Mouse (Mus musculus) MEL (cell line): ENCODE measurements at regions not wholly inside any gene's neighbourhood (a gene's known extent, or its start where the extent isn't known, plus 50 kb on each side); places are given as distances from the start of the nearest gene placed in this dataset.

Experiments used
- DNase-seq: peaks from one replicate; pipeline ENCODE4 v3.0.0; 2011; ENCODE audit warnings: low read depth, low spot score
- H3K27ac ChIP-seq: 2 replicates; pipeline ENCODE4 v1.5.1; 2012; ENCODE audit warnings: low read depth, mild to moderate bottlenecking, control low read depth, low read length, moderate library complexity; ENCODE audit not compliant: control insufficient read depth
- H3K27me3 ChIP-seq, 2 experiments: fragments of 150-350 bp in 1 of 2; sonication (generic) in 1 of 2; 2 replicates each; pipeline ENCODE4 v1.6.1; 2012; ENCODE audit warnings: low read length in 2 of 2, mild to moderate bottlenecking in 2 of 2, improper control_type of control experiment in 1 of 2, moderate library complexity in 1 of 2; ENCODE audit not compliant: insufficient read depth in 2 of 2, control insufficient read depth in 1 of 2
- H3K36me3 ChIP-seq, 2 experiments: 2 replicates each; pipeline ENCODE4 v1.6.1; 2012 to 2014; ENCODE audit warnings: low read length in 2 of 2, improper control_type of control experiment in 1 of 2, inconsistent platforms in 1 of 2, mild to moderate bottlenecking in 1 of 2; ENCODE audit not compliant: insufficient read depth in 2 of 2, control insufficient read depth in 1 of 2
- H3K4me1 ChIP-seq, 2 experiments: fragments of 150-350 bp in 1 of 2; sonication (generic) in 1 of 2; 2 replicates each; pipeline ENCODE4 v1.6.1; 2012; ENCODE audit warnings: low read length in 2 of 2, improper control_type of control experiment in 1 of 2, mild to moderate bottlenecking in 1 of 2; ENCODE audit not compliant: insufficient read depth in 2 of 2, control insufficient read depth in 1 of 2
- H3K4me3 ChIP-seq, 2 experiments: fragments of 150-350 bp in 1 of 2; sonication (generic) in 1 of 2; 2 replicates each; pipeline ENCODE4 v1.5.1; 2012; ENCODE audit warnings: low read depth in 2 of 2, low read length in 2 of 2, mild to moderate bottlenecking in 2 of 2, moderate library complexity in 2 of 2, control low read depth in 1 of 2, improper control_type of control experiment in 1 of 2; ENCODE audit not compliant: control insufficient read depth in 1 of 2, insufficient read depth in 1 of 2
- H3K79me2 ChIP-seq: 2 replicates; pipeline ENCODE4 v1.6.1; 2012; ENCODE audit warnings: mild to moderate bottlenecking, low read length, moderate library complexity; ENCODE audit not compliant: control insufficient read depth, poor library complexity, insufficient read depth
- H3K9ac ChIP-seq: 2 replicates; pipeline ENCODE4 v1.6.1; 2012; ENCODE audit warnings: low read depth, mild to moderate bottlenecking, control low read depth, low read length, moderate library complexity; ENCODE audit not compliant: control insufficient read depth, poor library complexity, severe bottlenecking
- H3K9me3 ChIP-seq: fragments of 150-350 bp; sonication (generic); replicated peaks from 2 replicates; pipeline ENCODE4 v1.6.1; 2012; ENCODE audit warnings: mild to moderate bottlenecking, low read length, improper control_type of control experiment, moderate library complexity; ENCODE audit not compliant: insufficient read depth
- BHLHE40 ChIP-seq: IDR thresholded peaks from 2 replicates; pipeline ENCODE4 v1.6.1; 2012; ENCODE audit warnings: low read depth, mild to moderate bottlenecking, inconsistent platforms, low read length, improper control_type of control experiment, borderline replicate concordance
- CHD2 ChIP-seq: IDR thresholded peaks from 2 replicates; pipeline ENCODE4 v1.6.1; 2011; ENCODE audit warnings: low read length, improper control_type of control experiment
- CTCF ChIP-seq, 3 experiments: IDR thresholded peaks in 2 of 3; conservative IDR thresholded peaks in 1 of 3; 2 replicates each; pipeline ENCODE4 v1.5.1; 2011 to 2012; ENCODE audit warnings: low read length in 3 of 3, low read depth in 2 of 3, mild to moderate bottlenecking in 2 of 3, improper control_type of control experiment in 1 of 3, inconsistent platforms in 1 of 3, mixed read lengths in 1 of 3, moderate library complexity in 1 of 3; ENCODE audit not compliant: control insufficient read depth in 1 of 3, insufficient read depth in 1 of 3, poor library complexity in 1 of 3, severe bottlenecking in 1 of 3
- E2F4 ChIP-seq: IDR thresholded peaks from 2 replicates; pipeline ENCODE4 v1.6.1; 2011; ENCODE audit warnings: low read depth, low read length, improper control_type of control experiment, borderline replicate concordance
- EP300 ChIP-seq, 2 experiments: IDR thresholded peaks; 2 replicates each; pipeline ENCODE4 v1.6.1; 2011; ENCODE audit warnings: improper control_type of control experiment in 2 of 2, low read length in 2 of 2, low read depth in 1 of 2, mild to moderate bottlenecking in 1 of 2
- ETS1 ChIP-seq: IDR thresholded peaks from 2 replicates; pipeline ENCODE4 v1.6.1; 2012; ENCODE audit warnings: low read depth, mild to moderate bottlenecking, inconsistent platforms, low read length, improper control_type of control experiment, moderate library complexity
- GABPA ChIP-seq: IDR thresholded peaks from 2 replicates; pipeline ENCODE4 v1.6.1; 2012; ENCODE audit warnings: low read depth, mild to moderate bottlenecking, inconsistent platforms, low read length, improper control_type of control experiment, moderate library complexity
- HCFC1 ChIP-seq: IDR thresholded peaks from 2 replicates; pipeline ENCODE4 v1.6.1; 2012; ENCODE audit warnings: low read depth, mild to moderate bottlenecking, inconsistent platforms, low read length, improper control_type of control experiment, moderate library complexity
- JUND ChIP-seq: IDR thresholded peaks from 2 replicates; pipeline ENCODE4 v1.6.1; 2011; ENCODE audit warnings: low read depth, mild to moderate bottlenecking, improper control_type of control experiment, low read length
- KAT2A ChIP-seq: conservative IDR thresholded peaks from 2 replicates; pipeline ENCODE4 v1.6.1; 2012; ENCODE audit warnings: low read depth, low read length, improper control_type of control experiment, inconsistent platforms
- MAFK ChIP-seq: IDR thresholded peaks from 2 replicates; pipeline ENCODE4 v1.6.1; 2011; ENCODE audit warnings: low read depth, mild to moderate bottlenecking, low read length, improper control_type of control experiment, borderline replicate concordance
- MAX ChIP-seq: IDR thresholded peaks from 2 replicates; pipeline ENCODE4 v1.6.1; 2011; ENCODE audit warnings: low read length, improper control_type of control experiment
- MAZ ChIP-seq: IDR thresholded peaks from 2 replicates; pipeline ENCODE4 v1.6.1; 2012; ENCODE audit warnings: low read depth, mild to moderate bottlenecking, inconsistent platforms, low read length, improper control_type of control experiment
- MEF2A ChIP-seq: IDR thresholded peaks from 2 replicates; pipeline ENCODE4 v1.6.1; 2014; ENCODE audit warnings: low read depth, mild to moderate bottlenecking, inconsistent platforms, low read length, improper control_type of control experiment; ENCODE audit not compliant: poor library complexity, insufficient replicate concordance, severe bottlenecking; ENCODE audit errors: extremely low read depth
- MXI1 ChIP-seq: IDR thresholded peaks from 2 replicates; pipeline ENCODE4 v1.6.1; 2011; ENCODE audit warnings: mild to moderate bottlenecking, low read depth, low read length, improper control_type of control experiment
- MYB ChIP-seq: IDR thresholded peaks from 2 replicates; pipeline ENCODE4 v1.6.1; 2011; ENCODE audit warnings: mild to moderate bottlenecking, low read depth, low read length, improper control_type of control experiment
- MYC ChIP-seq: IDR thresholded peaks from 2 replicates; pipeline ENCODE4 v1.6.1; 2011; ENCODE audit warnings: low read depth, mild to moderate bottlenecking, low read length, improper control_type of control experiment, moderate library complexity
- NELFE ChIP-seq: IDR thresholded peaks from 2 replicates; pipeline ENCODE4 v1.6.1; 2011; ENCODE audit warnings: low read depth, low read length, improper control_type of control experiment
- NRF1 ChIP-seq: IDR thresholded peaks from 2 replicates; pipeline ENCODE4 v1.6.1; 2014; ENCODE audit warnings: low read depth, mild to moderate bottlenecking, inconsistent platforms, low read length, improper control_type of control experiment, moderate library complexity; ENCODE audit not compliant: poor library complexity, insufficient read depth, severe bottlenecking
- POLR2A ChIP-seq, 2 experiments: IDR thresholded peaks; 2 replicates each; pipeline ENCODE4 v1.6.1; 2011 to 2012; ENCODE audit warnings: low read length in 2 of 2, mild to moderate bottlenecking in 2 of 2, control low read depth in 1 of 2, improper control_type of control experiment in 1 of 2, low read depth in 1 of 2, moderate library complexity in 1 of 2; ENCODE audit not compliant: control insufficient read depth in 1 of 2, insufficient read depth in 1 of 2, poor library complexity in 1 of 2
- POLR2AphosphoS5 ChIP-seq: IDR thresholded peaks from 2 replicates; pipeline ENCODE4 v1.6.1; 2012; ENCODE audit warnings: low read depth, borderline replicate concordance, mild to moderate bottlenecking, inconsistent platforms, low read length, moderate library complexity, mixed read lengths
- RCOR1 ChIP-seq: IDR thresholded peaks from 2 replicates; pipeline ENCODE4 v1.6.1; 2012; ENCODE audit warnings: low read depth, mild to moderate bottlenecking, inconsistent platforms, low read length, improper control_type of control experiment
- SIN3A ChIP-seq: IDR thresholded peaks from 2 replicates; pipeline ENCODE4 v1.6.1; 2012; ENCODE audit warnings: low read length, improper control_type of control experiment, inconsistent platforms
- SMC3 ChIP-seq: IDR thresholded peaks from 2 replicates; pipeline ENCODE4 v1.6.1; 2011; ENCODE audit warnings: low read depth, low read length, improper control_type of control experiment
- TCF12 ChIP-seq: IDR thresholded peaks from 2 replicates; pipeline ENCODE4 v1.6.1; 2014; ENCODE audit warnings: low read depth, mild to moderate bottlenecking, inconsistent platforms, low read length, improper control_type of control experiment, moderate library complexity
- USF2 ChIP-seq, 2 experiments: IDR thresholded peaks; 2 replicates each; pipeline ENCODE4 v1.6.1; 2011 to 2012; ENCODE audit warnings: improper control_type of control experiment in 2 of 2, low read length in 2 of 2, borderline replicate concordance in 1 of 2, inconsistent platforms in 1 of 2, low read depth in 1 of 2, mild to moderate bottlenecking in 1 of 2; ENCODE audit not compliant: insufficient read depth in 1 of 2
- ZC3H11A ChIP-seq: IDR thresholded peaks from 2 replicates; pipeline ENCODE4 v1.6.1; 2012; ENCODE audit warnings: low read depth, mild to moderate bottlenecking, inconsistent platforms, low read length, improper control_type of control experiment
- ZKSCAN1 ChIP-seq: IDR thresholded peaks from 2 replicates; pipeline ENCODE4 v1.6.1; 2012; ENCODE audit warnings: low read depth, mild to moderate bottlenecking, inconsistent platforms, low read length, improper control_type of control experiment, moderate library complexity
- ZMIZ1 ChIP-seq: IDR thresholded peaks from 2 replicates; pipeline ENCODE4 v1.6.1; 2012; ENCODE audit warnings: low read depth, mild to moderate bottlenecking, inconsistent platforms, low read length, improper control_type of control experiment, moderate library complexity
- ZNF384 ChIP-seq: IDR thresholded peaks from 2 replicates; pipeline ENCODE4 v1.6.1; 2012; ENCODE audit warnings: low read depth, mild to moderate bottlenecking, inconsistent platforms, low read length, improper control_type of control experiment

- Histone ChIP-seq H3K9ac (no peak overlapping the region), H3K4me1 (no peaks in the 10 kb centered on the region), H3K36me3 (no peaks in the 10 kb centered on the region), H3K9me3 (no peaks in the 10 kb centered on the region), H3K27ac (no peak overlapping the region), H3K4me3 (no peak overlapping the region), H3K79me2 (no peaks in the 10 kb centered on the region), H3K27me3 (no peaks in the 10 kb centered on the region)
- no peak for DNase-seq
- no peak for TF ChIP-seq MXI1
- no peak for TF ChIP-seq CTCF (IDR thresholded peaks at IDR 0.05 in 2 of 3, conservative IDR thresholded peaks at IDR 0.05 in 1 of 3; ENCODE audit: control insufficient read depth in 1 of 3, insufficient read depth in 1 of 3, low read depth in 2 of 3, low read length in 3 of 3, poor library complexity in 1 of 3, severe bottlenecking in 1 of 3)
- no peak for TF ChIP-seq MEF2A
- no peak for TF ChIP-seq MYC
- TF ChIP-seq RCOR1 = no peak
- no peak for TF ChIP-seq KAT2A
- no peak for TF ChIP-seq ZKSCAN1
- no peak for TF ChIP-seq ZNF384
- TF ChIP-seq POLR2AphosphoS5 = no peak
- no peak for TF ChIP-seq POLR2A (IDR thresholded peaks at IDR 0.05; ENCODE audit: control insufficient read depth in 1 of 2, insufficient read depth in 1 of 2, low read depth in 1 of 2, low read length in 2 of 2, poor library complexity in 1 of 2)
- no peak for TF ChIP-seq MYB
- no peak for TF ChIP-seq JUND
- no peak for TF ChIP-seq SMC3
- TF ChIP-seq MAFK = no peak
- TF ChIP-seq BHLHE40 = no peak
- no peak for TF ChIP-seq ZMIZ1
- no peak for TF ChIP-seq CHD2
- TF ChIP-seq E2F4 = no peak
- TF ChIP-seq TCF12 = no peak
- TF ChIP-seq NRF1 = no peak
These were observed 226.8 kb downstream of the Utp18 start for GRCm38 (mm10) chr11:93658719-93659118.

GRCm38 (mm10) chr11:93655602-93656239 lies 229.8 kb downstream of the Utp18 start:
- H3K4me1 ChIP-seq = no peaks in the 10 kb centered on the region
- H3K9me3 ChIP-seq = no peaks in the 10 kb centered on the region
- no peaks in the 10 kb centered on the region for H3K27me3 ChIP-seq
- H3K27ac ChIP-seq = no peak overlapping the region
- no peaks in the 10 kb centered on the region for H3K79me2 ChIP-seq
- H3K36me3 ChIP-seq = no peaks in the 10 kb centered on the region
- no peak for DNase-seq
- no peak for TF ChIP-seq MAX
- TF ChIP-seq ZC3H11A = no peak
- TF ChIP-seq USF2 (IDR thresholded peaks at IDR 0.05; ENCODE audit: borderline replicate concordance in 1 of 2, insufficient read depth in 1 of 2, low read depth in 1 of 2, low read length in 2 of 2) = no peak
- no peak for TF ChIP-seq NELFE
- no peak for TF ChIP-seq JUND
- no peak for TF ChIP-seq HCFC1
- no peak for TF ChIP-seq ETS1
- TF ChIP-seq GABPA = no peak
- TF ChIP-seq KAT2A = no peak
- TF ChIP-seq POLR2AphosphoS5 = no peak
- TF ChIP-seq MAFK = no peak
- TF ChIP-seq SIN3A = no peak
- no peak for TF ChIP-seq RCOR1
- no peak for TF ChIP-seq EP300 (IDR thresholded peaks at IDR 0.05; ENCODE audit: low read depth in 1 of 2, low read length in 2 of 2)
- TF ChIP-seq MAZ = no peak
- TF ChIP-seq E2F4 = no peak
- H3K4me3 ChIP-seq = no peak overlapping the region
- no peak overlapping the region for H3K9ac ChIP-seq
